Mouse (Mus musculus) embryonic facial prominence, embryonic 10.5 days (tissue): ENCODE results near the gene Rere. TPM values are rescaled to one million over a fixed set of nuclear protein-coding genes. Genes with fewer than 3 reads are reported as not detected.

Experiments
- DNase-seq: peaks from one replicate; pipeline ENCODE4 v3.0.0-alpha.2; 2017; ENCODE audit warnings: low spot score
- H3K27ac ChIP-seq: fragments of 300-500 bp; sonication (generic); replicated peaks from 2 replicates; pipeline ENCODE4 v1.5.1; 2016; ENCODE audit warnings: mild to moderate bottlenecking
- H3K27me3 ChIP-seq: fragments of 300-500 bp; sonication (generic); replicated peaks from 2 replicates; pipeline ENCODE4 v1.6.1; 2016; ENCODE audit warnings: low read depth, mild to moderate bottlenecking; ENCODE audit not compliant: poor library complexity, severe bottlenecking
- H3K36me3 ChIP-seq: fragments of 300-500 bp; sonication (generic); replicated peaks from 2 replicates; pipeline ENCODE4 v1.6.1; 2016; ENCODE audit warnings: mild to moderate bottlenecking, moderate library complexity
- H3K4me1 ChIP-seq: fragments of 300-500 bp; sonication (generic); 2 replicates; pipeline ENCODE4 v1.6.1; 2016
- H3K4me3 ChIP-seq: fragments of 300-500 bp; sonication (generic); 2 replicates; pipeline ENCODE4 v1.5.1; 2016; ENCODE audit warnings: mild to moderate bottlenecking, moderate library complexity
- H3K9me3 ChIP-seq: fragments of 300-500 bp; sonication (generic); 2 replicates; pipeline ENCODE4 v1.6.1; 2016; ENCODE audit warnings: mild to moderate bottlenecking
- WGBS: fragments of 180-500 bp; shearing (Covaris S2); methylation state at CpG from one replicate; pipeline ENCODE4 v1.1.7; 2016; 5-methylcytosine and 5-hydroxymethylcytosine counted together
- polyA plus RNA-seq: library from polyadenylated mRNA; unstranded; fragments of >200 nt; fragmentation: Nextera tagmentation; extraction: Ambion mirVana; gene quantifications from 2 replicates; pipeline ENCODE4 v1.2.1, GENCODE M21; 2016

The Rere gene
- 26.1 and 31.4 TPM in 2 replicates for polyA plus RNA-seq

GRCm38 (mm10) chr4:150281018-150281761 lies at the start of gene Rere:
Rere (plus strand) TSS chr4:150281646.
- Histone ChIP-seq H3K27ac (peak within 1 kb of the TSS; percentile 97), H3K36me3 (no peaks in the 10 kb centered on the region), H3K4me3 (peak within 1 kb of the TSS; percentile 100), H3K9me3 (no peaks in the 10 kb centered on the region), H3K4me1 (peaks cover 35% of the 10 kb centered on the region), H3K27me3 (no peaks in the 10 kb centered on the region)
- peak; percentile 98 for DNase-seq
- WGBS = under 1% methylated on average over 60 of the region's 60 CpGs

GRCm38 (mm10) chr4:150231871-150232270 lies 49.6 kb upstream of the Rere start:
- no peaks in the 10 kb centered on the region for H3K36me3 ChIP-seq
- peaks cover 69% of the 10 kb centered on the region for H3K4me1 ChIP-seq
- no peak overlapping the region for H3K4me3 ChIP-seq
- H3K27ac ChIP-seq = 0 out of 2 replicates have a peak overlapping the region, but pooled peaks have one; percentile 75
- DNase-seq = no peak
- WGBS = 46% methylated on average over 8 of the region's 8 CpGs
- H3K27me3 ChIP-seq = peaks cover 11% of the 10 kb centered on the region; the same call in 1 of the 2 replicates
- H3K9me3 ChIP-seq = no peaks in the 10 kb centered on the region

- Histone ChIP-seq H3K4me1 (peaks cover 64% of the 10 kb centered on the region), H3K4me3 (no peak overlapping the region), H3K27ac (peak overlapping the region; percentile 100), H3K27me3 (peaks cover 11% of the 10 kb centered on the region; the same call in 1 of the 2 replicates), H3K9me3 (no peaks in the 10 kb centered on the region), H3K36me3 (peaks cover 10% of the 10 kb centered on the region)
- WGBS = 56% methylated on average over 8 of the region's 8 CpGs
- DNase-seq = no peak
Observed at GRCm38 (mm10) chr4:150234599-150235327, 46.7 kb upstream of the Rere start.

GRCm38 (mm10) chr4:150235585-150235984 lies 45.9 kb upstream of the Rere start:
- H3K36me3 ChIP-seq = peaks cover 18% of the 10 kb centered on the region
- no peaks in the 10 kb centered on the region for H3K9me3 ChIP-seq
- WGBS = 81% methylated on average over 4 of the region's 4 CpGs
- no peak for DNase-seq
- no peak overlapping the region for H3K4me3 ChIP-seq
- H3K27ac ChIP-seq = peak overlapping the region; percentile 100
- H3K27me3 ChIP-seq = peaks cover 10% of the 10 kb centered on the region; the same call in 1 of the 2 replicates
- H3K4me1 ChIP-seq = peaks cover 64% of the 10 kb centered on the region

- DNase-seq = no peak
- peaks cover 22% of the 10 kb centered on the region for H3K36me3 ChIP-seq
- H3K4me3 ChIP-seq = peak overlapping the region; percentile 95
- H3K27me3 ChIP-seq = peaks cover 8% of the 10 kb centered on the region; the same call in 1 of the 2 replicates
- 85% methylated on average over 8 of the region's 8 CpGs for WGBS
- peak overlapping the region; percentile 100 for H3K27ac ChIP-seq
- H3K4me1 ChIP-seq = peaks cover 64% of the 10 kb centered on the region
- no peaks in the 10 kb centered on the region for H3K9me3 ChIP-seq
Observed at GRCm38 (mm10) chr4:150236031-150236430, 45.4 kb upstream of the Rere start.

GRCm38 (mm10) chr4:150236521-150237481 lies 44.6 kb upstream of the Rere start, which contains the start of gene Eno1:
Eno1 (plus strand) TSS chr4:150236721.
- peak; percentile 100 for DNase-seq
- H3K27me3 ChIP-seq = peaks cover 4% of the 10 kb centered on the region; the same call in 1 of the 2 replicates
- H3K36me3 ChIP-seq = peaks cover 30% of the 10 kb centered on the region
- H3K4me3 ChIP-seq = peak within 1 kb of the TSS; percentile 95
- H3K9me3 ChIP-seq = no peaks in the 10 kb centered on the region
- peak within 1 kb of the TSS; percentile 100 for H3K27ac ChIP-seq
- H3K4me1 ChIP-seq = peaks cover 64% of the 10 kb centered on the region
- under 1% methylated on average over 78 of the region's 78 CpGs for WGBS

- no peaks in the 10 kb centered on the region for H3K9me3 ChIP-seq
- peak overlapping the region; percentile 100 for H3K27ac ChIP-seq
- H3K27me3 ChIP-seq = no peaks in the 10 kb centered on the region
- H3K4me1 ChIP-seq = peaks cover 65% of the 10 kb centered on the region
- peak overlapping the region; percentile 95 for H3K4me3 ChIP-seq
- H3K36me3 ChIP-seq = peaks cover 40% of the 10 kb centered on the region
- peak; percentile 61 for DNase-seq
- WGBS = under 1% methylated on average over 21 of the region's 21 CpGs
Observed at GRCm38 (mm10) chr4:150237636-150238361, 43.6 kb upstream of the Rere start.

GRCm38 (mm10) chr4:150238433-150239086 lies 42.9 kb upstream of the Rere start:
- H3K9me3 ChIP-seq = no peaks in the 10 kb centered on the region
- H3K4me1 ChIP-seq = peaks cover 68% of the 10 kb centered on the region
- peak overlapping the region; percentile 100 for H3K27ac ChIP-seq
- peak overlapping the region; percentile 95 for H3K4me3 ChIP-seq
- 2% methylated on average over 3 of the region's 3 CpGs for WGBS
- peak; percentile 62 for DNase-seq
- H3K27me3 ChIP-seq = no peaks in the 10 kb centered on the region
- peaks cover 48% of the 10 kb centered on the region for H3K36me3 ChIP-seq

- Histone ChIP-seq H3K27me3 (no peaks in the 10 kb centered on the region), H3K4me1 (peaks cover 68% of the 10 kb centered on the region), H3K36me3 (peaks cover 53% of the 10 kb centered on the region), H3K4me3 (peak overlapping the region; percentile 95), H3K27ac (peak overlapping the region; percentile 100), H3K9me3 (no peaks in the 10 kb centered on the region)
- 16% methylated on average over 5 of the region's 5 CpGs for WGBS
- DNase-seq = no peak
Observed at GRCm38 (mm10) chr4:150239087-150239480, 42.4 kb upstream of the Rere start.

GRCm38 (mm10) chr4:150239503-150239902 lies 41.9 kb upstream of the Rere start:
- Histone ChIP-seq H3K36me3 (peaks cover 57% of the 10 kb centered on the region), H3K27me3 (no peaks in the 10 kb centered on the region), H3K27ac (peak overlapping the region; percentile 100), H3K9me3 (no peaks in the 10 kb centered on the region), H3K4me1 (peaks cover 64% of the 10 kb centered on the region), H3K4me3 (peak overlapping the region; percentile 95)
- WGBS = 36% methylated on average over 6 of the region's 6 CpGs
- no peak for DNase-seq

GRCm38 (mm10) chr4:150239951-150240368 lies 41.5 kb upstream of the Rere start:
- Histone ChIP-seq H3K4me1 (peaks cover 60% of the 10 kb centered on the region), H3K9me3 (no peaks in the 10 kb centered on the region), H3K4me3 (peak overlapping the region; percentile 95), H3K27me3 (no peaks in the 10 kb centered on the region), H3K36me3 (peaks cover 62% of the 10 kb centered on the region), H3K27ac (peak overlapping the region; percentile 100)
- 3% methylated on average over 6 of the region's 6 CpGs for WGBS
- peak; percentile 85 for DNase-seq
